Mouse (Mus musculus) heart, postnatal 0 days (tissue): Measurements from ENCODE around the gene Fnbp1.

Experiments used
- CTCF ChIP-seq: IDR thresholded peaks from 2 replicates; pipeline ENCODE4 v1.5.1; 2016; ENCODE audit warnings: antibody characterized with exemption, control low read depth, low read depth
- EP300 ChIP-seq: IDR thresholded peaks from 2 replicates; pipeline ENCODE4 v1.6.1; 2016; ENCODE audit warnings: antibody characterized with exemption, low read depth

GRCm38 (mm10) chr2:31007208-31007607, 134.6 kb downstream of the Fnbp1 start:
- TF ChIP-seq CTCF (no peak), EP300 (no peak)
